38 mouse cellular contexts compared by ENCODE assay signal in the genomic region with DNA sequence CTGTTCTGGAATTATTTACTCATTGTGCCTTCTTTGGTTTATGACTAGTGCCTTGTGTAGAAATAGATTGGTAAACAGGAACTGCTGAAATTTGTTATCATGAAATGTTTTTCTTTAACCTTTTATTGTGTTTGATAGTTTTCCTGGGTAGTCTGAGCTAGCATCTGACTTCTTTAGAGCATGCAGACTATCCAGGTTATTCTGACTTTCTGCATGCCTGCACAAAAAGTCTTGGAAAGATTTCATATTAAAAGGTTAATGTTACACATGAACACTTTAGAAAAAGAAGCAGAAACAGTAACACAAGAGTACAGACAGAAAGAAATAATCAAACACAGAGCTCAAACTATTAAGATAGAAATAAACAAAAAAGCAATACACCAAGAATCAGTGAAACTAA. TPM values are rescaled to one million over a fixed set of nuclear protein-coding genes. Genes with fewer than 3 reads are reported as not detected.
"Had no signal": no experiment of that assay in that cellular context is flagged by ENCODE, and none has a peak within 500 bp of the region (broad histone marks: within the 10 kb centered on the region; RNA-seq: fewer than 3 reads in every experiment).

No protein-coding gene starts in this region.

- DNase-seq: left cerebral cortex, postnatal 4 days; liver; liver, embryonic 13.5 days; liver, postnatal 0 days; lung, adult 18-20 months; lung, adult 2 months; lung, embryonic 14.5 days; lung, postnatal 10 days; lung, postnatal 14 days; lung, postnatal 36 days; lung, postnatal 4 days; midbrain, embryonic 14.5 days had no signal

- H3K4me1 ChIP-seq: limb, embryonic 10.5 days; limb, embryonic 12.5 days; limb, embryonic 13.5 days; limb, embryonic 15.5 days; liver, embryonic 12.5 days; liver, embryonic 13.5 days; liver, embryonic 15.5 days; lung, embryonic 15.5 days; megakaryocyte, embryonic 14.5 days; midbrain, embryonic 10.5 days; midbrain, embryonic 12.5 days; midbrain, embryonic 13.5 days; midbrain, embryonic 15.5 days; neural tube, embryonic 12.5 days had no signal

- H3K4me3 ChIP-seq: limb, embryonic 10.5 days; limb, embryonic 12.5 days; limb, embryonic 13.5 days; limb, embryonic 15.5 days; liver, embryonic 12.5 days; liver, embryonic 13.5 days; liver, embryonic 15.5 days; lung, embryonic 15.5 days; megakaryocyte, embryonic 14.5 days; midbrain, embryonic 10.5 days; midbrain, embryonic 12.5 days; midbrain, embryonic 13.5 days; midbrain, embryonic 15.5 days; myocyte; neural tube, embryonic 12.5 days had no signal

- H3K36me3 ChIP-seq: limb, embryonic 10.5 days; limb, embryonic 12.5 days; limb, embryonic 13.5 days; limb, embryonic 15.5 days; liver, embryonic 12.5 days; liver, embryonic 13.5 days; liver, embryonic 15.5 days; lung, embryonic 15.5 days; midbrain, embryonic 10.5 days; midbrain, embryonic 12.5 days; midbrain, embryonic 13.5 days; midbrain, embryonic 15.5 days; neural tube, embryonic 12.5 days had no signal

- H3K27me3 ChIP-seq: limb, embryonic 12.5 days; limb, embryonic 13.5 days; limb, embryonic 15.5 days; liver, embryonic 12.5 days; liver, embryonic 13.5 days; liver, embryonic 15.5 days; lung, embryonic 15.5 days; megakaryocyte, embryonic 14.5 days; midbrain, embryonic 12.5 days; midbrain, embryonic 13.5 days; midbrain, embryonic 15.5 days; neural tube, embryonic 12.5 days had no signal

- H3K27ac ChIP-seq: limb, embryonic 10.5 days; limb, embryonic 12.5 days; limb, embryonic 13.5 days; limb, embryonic 15.5 days; liver, embryonic 12.5 days; liver, embryonic 13.5 days; liver, embryonic 14.5 days; liver, embryonic 15.5 days; lung, embryonic 15.5 days; macrophage; midbrain, embryonic 10.5 days; midbrain, embryonic 12.5 days; midbrain, embryonic 13.5 days; midbrain, embryonic 15.5 days; neural tube, embryonic 12.5 days had no signal

RNA-seq across cellular contexts. Expression of a gene that starts 14.4 kb away (rescaled TPM):
- polyA plus RNA-seq: limb, embryonic 10.5 days; limb, embryonic 11.5 days; limb, embryonic 12.5 days; limb, embryonic 13.5 days; limb, embryonic 14.5 days; limb, embryonic 15.5 days; liver, embryonic 11.5 days; liver, embryonic 12.5 days; liver, embryonic 13.5 days; liver, embryonic 14.5 days; liver, embryonic 15.5 days; liver, embryonic 16.5 days; lung, embryonic 14.5 days; lung, embryonic 15.5 days; lung, embryonic 16.5 days; lung, postnatal 0 days; macrophage; midbrain, embryonic 10.5 days; midbrain, embryonic 11.5 days; midbrain, embryonic 12.5 days; midbrain, embryonic 13.5 days; midbrain, embryonic 14.5 days; midbrain, embryonic 15.5 days; midbrain, embryonic 16.5 days; midbrain, postnatal 0 days; myocyte; neural tube, embryonic 11.5 days; neural tube, embryonic 12.5 days had no signal
